Mouse (Mus musculus): ENCODE results near the gene Gm4070. TPM values are rescaled to one million over a fixed set of nuclear protein-coding genes. Genes with fewer than 3 reads are reported as not detected.
"Not testable (repeated sequence)": the region's sequence is repeated elsewhere in the genome, so short reads cannot be mapped to it uniquely, and the experiment has no call there.

Gm4070 gene
- polyA plus RNA-seq (2015; fragmentation: Nextera tagmentation; extraction: Ambion mirVana): 1.3 and 2.0 TPM in 2 replicates

DNA sequence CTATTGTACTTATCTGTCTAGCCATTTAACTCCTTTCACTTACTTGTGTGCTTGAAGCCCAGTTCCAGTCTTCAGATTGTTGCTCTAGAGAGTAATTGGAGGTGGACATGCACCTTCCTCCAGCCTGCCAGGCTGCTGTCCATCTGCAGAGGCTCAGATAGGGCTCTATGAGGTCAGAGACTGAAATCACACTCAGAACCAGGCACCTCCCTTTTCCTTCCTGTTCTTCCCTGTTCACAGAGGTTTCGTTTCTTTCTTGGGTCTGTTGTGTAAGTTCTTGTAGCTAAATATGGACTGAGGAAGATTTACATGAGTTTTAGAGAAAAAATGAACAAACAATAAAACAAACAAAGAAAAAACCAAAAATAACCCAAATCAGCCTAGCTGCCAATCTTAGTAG lies at the start of gene Gm4070:
Gm4070 (minus strand) TSS at position 156 of the 400 bp plus-strand sequence.
- ATAC-seq (replicated peaks; ENCODE audit: low FRiP score, low read depth); H3K9me3 ChIP-seq (replicated peaks; ENCODE audit: low read length); H3K27ac ChIP-seq; H3K36me3 ChIP-seq (ENCODE audit: insufficient read depth, low read length); H3K4me2 ChIP-seq (ENCODE audit: low read length); H3K9ac ChIP-seq (ENCODE audit: low read depth, low read length); DNase-seq (ENCODE audit: low spot score); H3K4me1 ChIP-seq (replicated peaks; ENCODE audit: insufficient read depth, low read length); H3K4me3 ChIP-seq (replicated peaks; ENCODE audit: low read depth, low read length); H3K27me3 ChIP-seq (ENCODE audit: insufficient read depth, low read length): not testable (repeated sequence)
- WGBS: 71% methylated on average over 1 of the region's 1 CpGs

DNA sequence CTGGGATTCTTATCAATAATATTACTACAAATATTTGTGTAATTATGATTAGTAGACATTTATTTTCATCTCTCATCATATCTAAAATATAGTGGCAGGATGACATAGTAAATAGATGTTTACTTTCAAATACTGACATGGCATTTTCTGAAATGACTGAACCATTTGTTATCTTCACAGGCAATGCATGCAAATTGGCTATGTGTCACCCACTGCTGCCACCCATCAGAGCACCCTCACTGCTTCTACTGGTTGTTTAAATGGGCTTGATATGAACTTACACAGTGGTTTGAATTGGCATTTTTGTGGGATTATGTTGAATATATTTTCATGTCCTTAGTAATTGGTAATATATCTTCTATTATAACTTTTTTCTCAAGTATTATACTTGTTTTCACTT lies 773 bp upstream of the Gm4070 start:
- ATAC-seq (replicated peaks; ENCODE audit: low FRiP score, low read depth); H3K27me3 ChIP-seq (ENCODE audit: insufficient read depth, low read length); H3K4me3 ChIP-seq (replicated peaks; ENCODE audit: low read depth, low read length); H3K36me3 ChIP-seq (ENCODE audit: insufficient read depth, low read length); H3K9ac ChIP-seq (ENCODE audit: low read depth, low read length); H3K27ac ChIP-seq; H3K4me2 ChIP-seq (ENCODE audit: low read length); H3K4me1 ChIP-seq (replicated peaks; ENCODE audit: insufficient read depth, low read length); H3K9me3 ChIP-seq (replicated peaks; ENCODE audit: low read length); DNase-seq (ENCODE audit: low spot score): not testable (repeated sequence)

DNA sequence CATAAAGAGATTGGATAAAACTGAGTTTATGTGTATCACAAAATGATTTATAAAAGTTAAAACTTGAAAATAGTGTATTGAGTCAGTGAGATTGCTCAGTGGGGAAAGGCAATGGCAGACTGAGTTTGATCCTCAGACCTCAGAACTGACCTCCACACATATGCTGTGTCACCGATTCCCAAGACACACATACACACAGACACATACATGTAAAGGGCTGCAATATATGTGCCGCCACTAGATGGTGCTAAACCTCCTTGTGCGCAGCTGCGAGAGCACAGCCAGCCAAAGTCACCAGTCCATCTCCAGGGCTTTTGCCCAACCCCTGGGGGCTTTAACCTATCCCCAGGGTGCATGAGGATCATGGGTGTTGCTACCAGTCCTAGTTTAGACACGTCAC lies 1.4 kb downstream of the Gm4070 start:
- not testable (repeated sequence) for H3K4me1 ChIP-seq (replicated peaks; ENCODE audit: insufficient read depth, low read length); H3K9ac ChIP-seq (ENCODE audit: low read depth, low read length); H3K27ac ChIP-seq; H3K4me2 ChIP-seq (ENCODE audit: low read length); H3K4me3 ChIP-seq (replicated peaks; ENCODE audit: low read depth, low read length); H3K27me3 ChIP-seq (ENCODE audit: insufficient read depth, low read length); H3K9me3 ChIP-seq (replicated peaks; ENCODE audit: low read length); H3K36me3 ChIP-seq (ENCODE audit: insufficient read depth, low read length); DNase-seq (ENCODE audit: low spot score)
- WGBS: no CpG with 5 or more reads among the region's 5 CpGs
- ATAC-seq (replicated peaks; ENCODE audit: low FRiP score, low read depth): peak; percentile 74

DNA sequence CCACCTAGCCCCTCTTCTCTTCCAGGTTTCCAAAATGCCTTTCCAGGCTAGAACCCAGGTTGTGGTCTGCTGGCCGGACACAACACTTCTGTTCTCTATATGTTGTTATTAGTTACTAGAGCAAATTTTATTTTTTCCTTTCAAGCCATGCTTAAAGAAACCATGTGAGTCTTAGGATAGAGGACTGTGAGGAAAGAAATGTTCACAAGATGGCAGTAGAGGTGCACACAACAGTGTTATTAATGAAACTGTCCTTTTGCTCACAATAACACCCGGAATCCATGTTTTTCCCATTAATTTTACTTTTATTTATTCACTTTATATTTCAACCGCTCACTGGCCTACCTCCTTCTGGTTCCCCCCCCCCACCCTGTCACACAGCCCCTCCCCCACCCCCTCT lies 8.5 kb downstream of the Gm4070 start:
- H3K9me3 ChIP-seq (replicated peaks; ENCODE audit: low read length); H3K27ac ChIP-seq; H3K27me3 ChIP-seq (ENCODE audit: insufficient read depth, low read length); H3K36me3 ChIP-seq (ENCODE audit: insufficient read depth, low read length); H3K9ac ChIP-seq (ENCODE audit: low read depth, low read length); H3K4me1 ChIP-seq (replicated peaks; ENCODE audit: insufficient read depth, low read length); H3K4me3 ChIP-seq (replicated peaks; ENCODE audit: low read depth, low read length); ATAC-seq (replicated peaks; ENCODE audit: low FRiP score, low read depth); H3K4me2 ChIP-seq (ENCODE audit: low read length); DNase-seq (ENCODE audit: low spot score): not testable (repeated sequence)
- WGBS: 62% methylated on average over 1 of the region's 3 CpGs

DNA sequence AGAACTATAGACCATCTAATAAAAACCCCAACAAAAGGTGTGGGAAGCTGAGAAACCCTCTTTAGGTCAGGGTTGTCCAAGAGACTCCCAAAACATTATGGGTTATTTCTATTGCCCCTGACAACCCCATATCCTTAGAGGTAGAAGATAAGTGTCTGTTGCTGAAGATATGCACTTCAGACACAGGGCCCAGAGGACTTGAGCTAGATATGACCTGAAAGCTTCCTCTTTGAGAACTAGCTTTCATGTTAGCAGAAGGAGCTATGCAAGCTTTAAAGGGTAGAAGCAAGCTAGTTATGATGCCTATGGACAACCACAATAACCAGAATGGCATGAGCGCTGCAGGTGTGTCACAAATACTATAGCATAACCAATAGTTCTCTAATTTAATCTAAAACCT lies 21.6 kb downstream of the Gm4070 start:
- not testable (repeated sequence) for H3K9ac ChIP-seq (ENCODE audit: low read depth, low read length); H3K27ac ChIP-seq; H3K27me3 ChIP-seq (ENCODE audit: insufficient read depth, low read length); H3K4me3 ChIP-seq (replicated peaks; ENCODE audit: low read depth, low read length); DNase-seq (ENCODE audit: low spot score); H3K4me1 ChIP-seq (replicated peaks; ENCODE audit: insufficient read depth, low read length); ATAC-seq (replicated peaks; ENCODE audit: low FRiP score, low read depth); H3K36me3 ChIP-seq (ENCODE audit: insufficient read depth, low read length); H3K4me2 ChIP-seq (ENCODE audit: low read length); H3K9me3 ChIP-seq (replicated peaks; ENCODE audit: low read length)
- no CpG with 5 or more reads among the region's 1 CpGs for WGBS

DNA sequence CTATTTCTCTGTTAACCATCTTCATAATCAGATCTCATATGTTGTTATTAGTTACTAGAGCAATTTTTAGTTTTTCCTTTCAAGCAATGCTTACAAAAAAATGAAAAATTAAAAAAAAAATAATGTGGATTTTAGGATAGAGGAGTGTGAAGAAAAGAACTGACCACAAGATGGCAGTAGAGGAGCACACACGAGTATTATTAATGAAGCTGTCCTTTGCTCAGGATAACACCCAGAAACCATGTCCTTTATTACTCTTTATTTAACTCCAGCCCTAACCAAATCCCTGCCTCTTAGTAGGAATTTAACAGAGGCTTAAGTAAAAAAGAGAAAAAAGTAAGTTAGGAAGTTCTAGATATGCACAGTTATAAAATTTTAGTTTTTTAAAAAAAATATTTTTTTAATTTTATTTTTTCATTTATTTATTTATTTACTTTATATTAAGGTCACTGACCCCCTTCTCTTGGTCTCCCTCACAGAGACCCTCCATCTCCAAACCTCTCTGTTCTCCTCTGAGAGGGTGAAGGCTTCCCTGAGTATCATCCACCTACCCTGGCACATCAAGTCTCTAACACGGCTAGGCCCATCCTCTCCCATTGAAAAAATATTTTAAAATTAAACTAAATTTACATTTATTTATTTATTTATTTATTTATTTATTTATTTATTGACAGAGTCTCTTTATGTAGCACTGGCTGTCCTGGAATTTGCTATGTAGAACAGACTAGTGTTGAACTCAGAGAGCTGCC lies 70.0 kb downstream of the Gm4070 start:
- not testable (repeated sequence) for H3K36me3 ChIP-seq (ENCODE audit: insufficient read depth, low read length); H3K9me3 ChIP-seq (replicated peaks; ENCODE audit: low read length); H3K4me3 ChIP-seq (replicated peaks; ENCODE audit: low read depth, low read length); H3K27ac ChIP-seq; DNase-seq (ENCODE audit: low spot score); H3K4me1 ChIP-seq (replicated peaks; ENCODE audit: insufficient read depth, low read length); H3K9ac ChIP-seq (ENCODE audit: low read depth, low read length); H3K27me3 ChIP-seq (ENCODE audit: insufficient read depth, low read length); H3K4me2 ChIP-seq (ENCODE audit: low read length)
- no CpG with 5 or more reads among the region's 2 CpGs for WGBS
- peak; percentile 52 for ATAC-seq (replicated peaks; ENCODE audit: low FRiP score, low read depth)

DNA sequence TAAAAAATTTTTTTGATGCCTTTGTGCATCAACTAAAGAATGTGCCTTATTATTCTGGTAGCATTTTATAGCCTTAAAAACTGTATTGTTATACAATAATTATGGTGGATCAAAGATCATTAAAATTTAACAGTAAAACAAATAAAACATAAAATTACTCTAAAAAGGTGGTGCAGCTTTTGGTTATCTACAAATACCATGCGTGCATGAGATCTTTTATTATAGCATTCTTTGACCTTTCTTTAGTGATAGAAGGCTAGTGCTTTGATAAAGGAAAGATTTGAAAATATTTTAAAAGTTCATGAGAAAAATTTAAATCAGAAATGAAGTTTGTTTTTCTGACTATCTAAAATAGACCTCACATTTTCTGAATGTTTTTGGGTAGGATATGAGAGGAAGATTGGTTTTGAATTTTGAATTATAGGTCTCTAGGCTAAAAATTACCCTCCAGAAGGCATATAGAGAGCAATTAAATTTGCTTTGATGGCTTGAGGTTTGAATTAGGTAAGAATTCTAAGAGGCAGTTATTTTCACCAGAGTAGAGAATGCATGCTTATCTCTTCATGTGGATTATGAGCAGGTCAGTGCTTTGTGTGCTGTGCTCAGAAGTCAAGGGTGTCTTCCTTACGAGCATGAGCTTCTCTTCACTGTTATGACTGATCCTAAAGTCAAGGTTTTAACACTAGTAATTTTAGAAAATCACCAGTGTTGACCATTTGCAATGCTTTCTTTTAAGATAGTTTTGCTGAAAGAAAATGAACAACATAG lies 73.9 kb downstream of the Gm4070 start:
- not testable (repeated sequence) for H3K4me2 ChIP-seq (ENCODE audit: low read length); H3K9ac ChIP-seq (ENCODE audit: low read depth, low read length)

DNA sequence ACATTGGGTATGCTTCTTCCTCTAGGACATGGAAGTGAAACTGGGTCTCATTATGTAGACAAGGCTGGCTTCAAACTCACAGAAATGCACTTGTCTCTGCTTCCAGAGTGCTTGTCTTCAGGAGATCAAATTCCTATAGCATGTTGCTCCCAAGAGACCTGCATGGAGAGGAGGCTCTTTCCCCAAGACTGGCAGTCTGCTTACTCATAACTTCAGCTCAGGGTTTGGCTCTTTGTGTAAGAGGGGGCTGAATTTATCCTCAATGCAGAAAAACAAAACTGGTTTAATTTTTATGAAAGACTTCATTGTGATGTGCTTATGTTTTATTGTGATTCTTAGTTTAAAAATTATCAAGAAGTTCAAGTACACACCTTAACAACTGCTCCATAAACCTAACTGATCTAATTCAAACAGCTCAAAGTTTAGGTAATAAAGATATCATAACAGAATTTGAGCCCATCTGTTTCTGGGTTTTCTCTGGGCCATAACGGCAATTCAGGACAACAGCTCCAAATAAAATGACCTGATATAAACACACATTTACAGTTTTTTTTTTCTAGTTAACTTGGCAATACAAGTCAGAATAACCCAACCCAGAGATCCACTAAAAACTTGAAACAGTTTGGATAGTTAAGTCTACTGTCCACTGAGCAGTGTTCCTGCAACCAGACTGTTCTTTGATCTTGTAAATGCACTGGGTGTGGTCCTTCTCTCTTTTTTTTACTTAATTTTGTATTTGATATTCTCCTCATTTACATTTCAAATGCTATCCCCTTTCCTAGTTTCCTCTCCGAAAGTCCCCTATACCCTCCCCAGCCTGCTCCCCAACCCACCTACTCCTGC lies 97.8 kb downstream of the Gm4070 start:
- DNase-seq (ENCODE audit: low spot score); H3K27ac ChIP-seq: not testable (repeated sequence)
- WGBS: no CpG with 5 or more reads among the region's 2 CpGs

More for the DNA sequence above, 73.9 kb downstream of the Gm4070 start:
- H3K27me3 ChIP-seq (ENCODE audit: insufficient read depth, low read length); H3K36me3 ChIP-seq (ENCODE audit: insufficient read depth, low read length); H3K4me3 ChIP-seq (replicated peaks; ENCODE audit: low read depth, low read length); DNase-seq (ENCODE audit: low spot score); H3K9me3 ChIP-seq (replicated peaks; ENCODE audit: low read length); ATAC-seq (replicated peaks; ENCODE audit: low FRiP score, low read depth); H3K27ac ChIP-seq; H3K4me1 ChIP-seq (replicated peaks; ENCODE audit: insufficient read depth, low read length): not testable (repeated sequence)
- 74% methylated on average over 1 of the region's 2 CpGs for WGBS

More for the DNA sequence above, 97.8 kb downstream of the Gm4070 start:
- H3K36me3 ChIP-seq (ENCODE audit: insufficient read depth, low read length); H3K9ac ChIP-seq (ENCODE audit: low read depth, low read length); H3K4me2 ChIP-seq (ENCODE audit: low read length); ATAC-seq (replicated peaks; ENCODE audit: low FRiP score, low read depth); H3K27me3 ChIP-seq (ENCODE audit: insufficient read depth, low read length); H3K4me3 ChIP-seq (replicated peaks; ENCODE audit: low read depth, low read length); H3K4me1 ChIP-seq (replicated peaks; ENCODE audit: insufficient read depth, low read length); H3K9me3 ChIP-seq (replicated peaks; ENCODE audit: low read length): not testable (repeated sequence)
